Mouse (Mus musculus) heart, adult 2 months (tissue): ENCODE results near the gene Atf7ip. TPM values are rescaled to one million over a fixed set of nuclear protein-coding genes. Genes with fewer than 3 reads are reported as not detected.

Experiments used
- DNase-seq, 2 experiments: peaks; one replicate each; pipeline ENCODE4 v3.0.0; 2021
- H3K27ac ChIP-seq: fragments of 200-600 bp; 2 replicates; pipeline ENCODE4 v1.8.1; 2022
- H3K27me3 ChIP-seq: fragments of 200-500 bp; 2 replicates; pipeline ENCODE4 v1.6.1; 2012; ENCODE audit warnings: mild to moderate bottlenecking, low read length, inconsistent platforms, mixed read lengths; ENCODE audit not compliant: control insufficient read depth, insufficient read depth
- H3K36me3 ChIP-seq: fragments of 200-500 bp; 2 replicates; pipeline ENCODE4 v1.6.1; 2012; ENCODE audit warnings: low read length, inconsistent platforms; ENCODE audit not compliant: control insufficient read depth, insufficient read depth
- H3K4me1 ChIP-seq: fragments of 200-500 bp; 2 replicates; pipeline ENCODE4 v1.6.1; 2011; ENCODE audit warnings: low read length; ENCODE audit not compliant: control insufficient read depth, insufficient read depth
- H3K4me3 ChIP-seq: fragments of 200-600 bp; 2 replicates; pipeline ENCODE4 v1.8.1; 2022
- H3K79me2 ChIP-seq: fragments of 200-500 bp; replicated peaks from 2 replicates; pipeline ENCODE4 v1.6.1; 2012; ENCODE audit warnings: mild to moderate bottlenecking, inconsistent platforms, low read length, moderate library complexity, mixed read lengths; ENCODE audit not compliant: control insufficient read depth, insufficient read depth
- H3K9ac ChIP-seq: fragments of 200-500 bp; 2 replicates; pipeline ENCODE4 v1.6.1; 2012; ENCODE audit warnings: low read depth, mild to moderate bottlenecking, control low read depth, inconsistent platforms, low read length, mixed read lengths
- CTCF ChIP-seq: fragments of 200-600 bp; IDR thresholded peaks from 2 replicates; pipeline ENCODE4 v1.8.1; 2022; ENCODE audit warnings: antibody characterized with exemption, mild to moderate bottlenecking, moderate library complexity
- EP300 ChIP-seq: fragments of 200-500 bp; IDR thresholded peaks from 2 replicates; pipeline ENCODE4 v1.6.1; 2011; ENCODE audit warnings: low read depth, low read length, control low read depth; ENCODE audit not compliant: insufficient read depth
- POLR2A ChIP-seq: fragments of 200-500 bp; IDR thresholded peaks from 2 replicates; pipeline ENCODE4 v1.6.1; 2011; ENCODE audit warnings: mild to moderate bottlenecking, low read depth, low read length, control low read depth; ENCODE audit not compliant: insufficient read depth
- WGBS: fragments of 180-500 bp; shearing (Covaris S2); methylation state at CpG from one replicate; pipeline ENCODE4 v1.1.7; 2018; 5-methylcytosine and 5-hydroxymethylcytosine counted together
- intact Hi-C: fragments of 180-260 bp; cut with DNase I; formaldehyde crosslinking; loops from one replicate; pipeline ENCODE4 v1.15.1; 2025
- polyA plus RNA-seq: library from polyadenylated mRNA; depleted of rRNA; stranded (reverse); fragments of >200 nt; gene quantifications from 2 replicates; pipeline ENCODE4 v1.2.3, GENCODE M21; 2012
- total RNA-seq, 2 experiments: library from RNA; stranded (reverse); gene quantifications; 2 replicates each; pipeline ENCODE4 v1.2.3; 2021

The Atf7ip gene
- total and polyA plus RNA-seq, 3 experiments = 21.4 to 88.0 (median 73.1) TPM

- Histone ChIP-seq H3K4me1 (peaks cover 10% of the 10 kb centered on the region), H3K4me3 (no peak overlapping the region), H3K27me3 (no peaks in the 10 kb centered on the region), H3K36me3 (peaks cover 16% of the 10 kb centered on the region), H3K27ac (no peak overlapping the region), H3K9ac (no peak overlapping the region), H3K79me2 (peaks cover 3% of the 10 kb centered on the region)
- no peak for DNase-seq
- intact Hi-C loops = no loop called here
- TF ChIP-seq CTCF (no peak), EP300 (no peak), POLR2A (no peak)
These were observed 15.7 kb downstream of the Atf7ip start for GRCm38 (mm10) chr6:136521681-136522080.

- Histone ChIP-seq H3K4me1 (peaks cover 10% of the 10 kb centered on the region), H3K27ac (peak overlapping the region; percentile 0; the same call in 1 of the 2 replicates), H3K9ac (no peak overlapping the region), H3K36me3 (peaks cover 16% of the 10 kb centered on the region), H3K79me2 (peaks cover 3% of the 10 kb centered on the region), H3K27me3 (no peaks in the 10 kb centered on the region), H3K4me3 (no peak overlapping the region)
- no peak for TF ChIP-seq POLR2A
- intact Hi-C loops = no loop called here
- WGBS = 71% methylated on average over 5 of the region's 5 CpGs
- DNase-seq = no peak
These were observed 16.7 kb downstream of the Atf7ip start for GRCm38 (mm10) chr6:136522658-136523057.

GRCm38 (mm10) chr6:136524751-136525150 lies 18.8 kb downstream of the Atf7ip start:
- TF ChIP-seq POLR2A (no peak), EP300 (no peak), CTCF (no peak)
- H3K79me2 ChIP-seq = peaks cover 3% of the 10 kb centered on the region
- no peak overlapping the region for H3K27ac ChIP-seq
- peaks cover 27% of the 10 kb centered on the region for H3K36me3 ChIP-seq
- intact Hi-C loops = no loop called here
- H3K4me1 ChIP-seq = peaks cover 12% of the 10 kb centered on the region
- WGBS = 57% methylated on average over 4 of the region's 4 CpGs
- H3K4me3 ChIP-seq = no peak overlapping the region
- H3K27me3 ChIP-seq = no peaks in the 10 kb centered on the region
- H3K9ac ChIP-seq = no peak overlapping the region
- DNase-seq = no peak

GRCm38 (mm10) chr6:136525567-136525966 lies 19.6 kb downstream of the Atf7ip start:
- intact Hi-C loops = no loop called here
- H3K79me2 ChIP-seq = peaks cover 3% of the 10 kb centered on the region
- no peak overlapping the region for H3K9ac ChIP-seq
- no peak for DNase-seq
- no peak overlapping the region for H3K27ac ChIP-seq
- peaks cover 28% of the 10 kb centered on the region for H3K36me3 ChIP-seq
- TF ChIP-seq EP300 = no peak
- TF ChIP-seq POLR2A = no peak
- no peak for TF ChIP-seq CTCF
- H3K27me3 ChIP-seq = no peaks in the 10 kb centered on the region
- WGBS = 81% methylated on average over 4 of the region's 4 CpGs
- no peak overlapping the region for H3K4me3 ChIP-seq
- H3K4me1 ChIP-seq = peaks cover 11% of the 10 kb centered on the region

GRCm38 (mm10) chr6:136529156-136529555 lies 23.2 kb downstream of the Atf7ip start:
- no peak for DNase-seq
- peaks cover 38% of the 10 kb centered on the region for H3K36me3 ChIP-seq
- peak overlapping the region; percentile 18; the same call in 1 of the 2 replicates for H3K27ac ChIP-seq
- peaks cover 19% of the 10 kb centered on the region for H3K4me1 ChIP-seq
- H3K9ac ChIP-seq = no peak overlapping the region
- TF ChIP-seq CTCF = no peak
- TF ChIP-seq POLR2A = no peak
- 0 out of 2 replicates have a peak, but pooled peaks have one; percentile 22 for TF ChIP-seq EP300
- no peak overlapping the region for H3K4me3 ChIP-seq
- 37% methylated on average over 2 of the region's 2 CpGs for WGBS
- peaks cover 5% of the 10 kb centered on the region for H3K79me2 ChIP-seq
- no peaks in the 10 kb centered on the region for H3K27me3 ChIP-seq
- intact Hi-C loops = no loop called here

GRCm38 (mm10) chr6:136531792-136532230 lies 25.8 kb downstream of the Atf7ip start:
- WGBS = 6% methylated on average over 7 of the region's 7 CpGs
- Histone ChIP-seq H3K36me3 (peaks cover 39% of the 10 kb centered on the region), H3K27me3 (no peaks in the 10 kb centered on the region), H3K4me1 (peaks cover 23% of the 10 kb centered on the region), H3K27ac (peak overlapping the region; percentile 88), H3K79me2 (peaks cover 2% of the 10 kb centered on the region; the same call in 1 of the 2 replicates), H3K9ac (peak overlapping the region; percentile 56; the same call in 1 of the 2 replicates), H3K4me3 (peak overlapping the region; percentile 40)
- no peak for TF ChIP-seq CTCF
- 0 out of 2 replicates have a peak, but pooled peaks have one; percentile 22 for TF ChIP-seq EP300
- no peak for TF ChIP-seq POLR2A
- intact Hi-C loops = loop anchor here (1.0 to 2.0 kb wide), 4 partner anchors 11 to 64 kb away; no protein-coding TSS in a partner anchor
- DNase-seq = peak; percentile 52 to 60
